Mouse (Mus musculus) C2C12 (cell line): ENCODE measurements around the gene Gm19935. TPM values are rescaled to one million over a fixed set of nuclear protein-coding genes. Genes with fewer than 3 reads are reported as not detected.

Experiments used
- H3K27me3 ChIP-seq: one replicate; pipeline ENCODE4 v1.6.1; 2011; ENCODE audit not compliant: control insufficient read depth, insufficient read depth, insufficient read length
- H3K36me3 ChIP-seq: one replicate; pipeline ENCODE4 v1.6.1; 2011; ENCODE audit not compliant: control insufficient read depth, insufficient read depth
- H3K4me3 ChIP-seq: one replicate; pipeline ENCODE4 v1.5.1; 2011; ENCODE audit warnings: mild to moderate bottlenecking, control low read depth; ENCODE audit not compliant: poor library complexity, insufficient read depth, severe bottlenecking
- H3K79me2 ChIP-seq: one replicate; pipeline ENCODE4 v1.6.1; 2011; ENCODE audit not compliant: control insufficient read depth, insufficient read depth
- H3K79me3 ChIP-seq: one replicate; pipeline ENCODE4 v1.6.1; 2011; ENCODE audit warnings: low read depth, control low read depth
- H3ac ChIP-seq: one replicate; pipeline ENCODE3; 2011; ENCODE audit warnings: low read depth; ENCODE audit not compliant: control insufficient read depth, insufficient read length
- CEBPB ChIP-seq: IDR thresholded peaks from one replicate; pipeline ENCODE4 v1.6.1; 2011; ENCODE audit warnings: low read depth, mild to moderate bottlenecking, control low read depth, moderate library complexity
- FOSL1 ChIP-seq: IDR thresholded peaks from one replicate; pipeline ENCODE4 v1.8.0; 2011; ENCODE audit warnings: mild to moderate bottlenecking, low read length; ENCODE audit not compliant: poor library complexity, insufficient read depth, severe bottlenecking
- MAX ChIP-seq: IDR thresholded peaks from one replicate; pipeline ENCODE4 v1.6.1; 2011; ENCODE audit warnings: mild to moderate bottlenecking, control low read depth
- USF1 ChIP-seq: IDR thresholded peaks from one replicate; pipeline ENCODE4 v1.6.1; 2011; ENCODE audit warnings: low read depth, mild to moderate bottlenecking, control low read depth, moderate library complexity
- microRNA-seq: library from miRNA; unstranded; fragments of <30 nt; microRNA quantifications from one replicate; pipeline ENCODE4, GENCODE M21; 2019; ENCODE audit warnings: borderline microRNAs expressed
- polyA plus RNA-seq: library from polyadenylated mRNA; unstranded; fragments of >200 nt; fragmentation: generic; extraction: Trizol; gene quantifications from one replicate; pipeline ENCODE4 v1.2.1, GENCODE M21; 2012; ENCODE audit warnings: missing spikeins

The Gm19935 gene
- polyA plus RNA-seq, 1 experiment: 0.04 TPM

DNA sequence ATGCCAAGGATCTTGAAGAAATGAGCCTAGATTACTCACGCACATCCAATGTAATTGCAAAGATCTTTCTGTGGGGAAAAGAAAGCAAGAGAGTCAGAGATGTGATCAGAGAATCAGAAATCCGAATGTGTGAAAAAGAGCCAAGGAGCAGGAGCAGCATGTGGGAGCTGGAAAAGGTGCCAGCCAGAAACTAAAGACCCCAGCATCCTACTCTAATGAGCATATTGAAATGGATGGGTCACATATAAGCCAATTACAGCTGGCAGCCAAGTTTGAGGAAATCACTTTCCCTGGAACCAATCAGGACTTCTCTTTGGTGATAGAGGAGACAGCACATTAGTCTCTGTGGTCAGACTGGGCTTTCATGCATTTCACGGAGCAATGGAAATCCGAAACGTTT lies 47.4 kb downstream of the Gm19935 start:
- Histone ChIP-seq H3K79me2 (no peaks in the 10 kb centered on the region), H3K4me3 (no peak overlapping the region), H3K27me3 (no peaks in the 10 kb centered on the region), H3ac (no peak overlapping the region), H3K79me3 (no peaks in the 10 kb centered on the region), H3K36me3 (no peaks in the 10 kb centered on the region)
- no peak for TF ChIP-seq FOSL1
- TF ChIP-seq MAX: no peak
- TF ChIP-seq CEBPB: no peak
- no peak for TF ChIP-seq USF1

Small RNAs within 50 kb of the gene (microRNA-seq; reads per million reads assigned to microRNA genes)
- not detected for gene Gm44382

Other genes starting within 250 kb of the Gm19935 start
- 18.4 TPM for gene Chd9, start 11.0 kb upstream of the Gm19935 start, polyA plus RNA-seq